Mouse (Mus musculus) brain, adult 10 weeks (tissue): ENCODE results near the gene Ifi27. TPM values are rescaled to one million over a fixed set of nuclear protein-coding genes. Genes with fewer than 3 reads are reported as not detected.

Experiments
- polyA plus RNA-seq: library from polyadenylated mRNA; stranded (reverse); fragments of 350-450 nt; fragmentation: Illumina TruSeq; extraction: RNeasy Lipid Tissue Mini Kit (QIAGEN cat#74804); gene quantifications from one replicate; pipeline ENCODE4 v1.2.3, GENCODE M21; 2015; ENCODE audit warnings: low read depth, low replicate concordance

The Ifi27 gene
- polyA plus RNA-seq: 71.0 TPM

GRCm38 (mm10) chr12:103433986-103434731 is at the start of gene Ifi27:
TSS of gene Ifi27 (plus strand) at chr12:103434211.

DNA sequence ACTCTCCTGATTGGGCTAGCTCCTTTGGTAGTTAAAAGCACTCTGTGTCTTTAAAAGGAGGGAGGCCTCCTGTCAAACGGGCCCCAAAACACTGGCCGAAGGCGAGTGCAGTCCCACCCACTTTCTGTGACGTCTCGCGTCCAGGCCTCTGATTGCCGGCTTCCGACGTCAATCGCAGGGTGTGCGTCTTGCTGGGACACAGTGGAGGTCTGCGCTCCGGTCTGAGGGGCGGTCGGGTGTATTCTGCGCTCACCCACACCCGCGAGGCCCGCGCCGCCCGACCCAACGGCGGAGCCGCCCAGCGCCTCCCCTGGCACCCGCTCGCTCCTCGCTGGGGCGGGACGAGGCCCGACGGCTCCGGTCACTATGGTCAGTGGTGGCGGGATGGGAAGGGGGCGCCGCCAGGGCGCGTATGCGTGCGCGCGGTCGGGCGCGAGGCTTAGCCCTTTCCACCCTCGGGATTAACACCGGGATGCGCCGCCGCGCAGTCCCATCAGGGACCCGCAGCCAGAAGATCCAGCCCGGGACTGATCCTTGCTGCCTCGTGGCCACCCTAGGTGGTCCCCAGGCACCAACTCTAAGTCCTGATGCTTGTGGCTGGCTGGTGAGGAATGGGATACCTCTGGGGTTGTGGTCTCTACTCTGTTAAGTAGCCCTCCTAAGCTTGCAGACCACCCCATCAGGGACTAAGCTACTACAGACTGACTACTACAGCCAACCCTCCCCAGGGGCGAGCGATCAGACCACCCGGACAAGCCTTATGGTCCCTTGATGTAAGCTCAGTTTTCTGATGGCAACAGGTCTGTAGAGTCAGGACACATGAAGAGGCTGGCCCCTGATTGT is 45.3 kb upstream of the Ifi27 start, which contains the start of gene Otub2:
Otub2 (plus strand) TSS at position 178 of the 843 bp plus-strand sequence.

GRCm38 (mm10) chr12:103407720-103408119 is 26.3 kb upstream of the Ifi27 start, which contains the start of gene 9330161L09Rik:
TSS of gene 9330161L09Rik (minus strand) at chr12:103407820.

GRCm38 (mm10) chr12:103425729-103426470 is 8.1 kb upstream of the Ifi27 start, which contains the start of gene Ddx24:
TSS of gene Ddx24 (minus strand) at chr12:103425830.

GRCm38 (mm10) chr12:103443524-103443923 is 9.5 kb downstream of the Ifi27 start, which contains the start of gene Ifi27l2a:
TSS of gene Ifi27l2a (minus strand) at chr12:103443680.

DNA sequence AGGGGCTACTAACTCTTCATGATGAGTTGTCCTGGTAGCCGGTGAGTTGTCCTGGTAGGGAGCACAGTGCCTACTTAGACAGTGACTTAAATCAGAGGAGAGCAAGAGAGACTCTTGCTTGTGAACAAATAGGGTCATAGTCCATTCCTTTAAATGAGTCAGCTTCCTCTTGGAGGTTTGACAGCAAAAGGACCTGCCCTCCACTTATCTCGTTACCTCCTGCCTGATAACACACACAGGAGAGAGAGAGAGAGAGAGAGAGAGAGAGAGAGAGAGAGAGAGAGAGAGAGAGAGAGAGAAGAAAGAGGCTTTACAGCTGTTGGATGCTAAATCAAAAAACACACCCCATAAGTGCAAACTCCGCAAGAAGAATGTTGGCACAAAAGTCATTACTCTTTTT is 23.1 kb downstream of the Ifi27 start, which contains the start of gene Ifi27l2b:
Ifi27l2b (minus strand) TSS at position 84 of the 400 bp plus-strand sequence.

Other genes with a start within 250 kb of the Ifi27 start
- 7.5 TPM for gene Prima1, start 192.1 kb upstream of the Ifi27 start, polyA plus RNA-seq
- gene Fam181a, start 123.2 kb upstream of the Ifi27 start, polyA plus RNA-seq: 2.3 TPM
- 2.4 TPM for gene Asb2, start 78.2 kb upstream of the Ifi27 start, polyA plus RNA-seq
- 37.9 TPM for gene Otub2, start 45.5 kb upstream of the Ifi27 start, polyA plus RNA-seq
- gene 9330161L09Rik, start 26.4 kb upstream of the Ifi27 start, polyA plus RNA-seq: 0.98 TPM
- gene Ddx24, start 8.4 kb upstream of the Ifi27 start, polyA plus RNA-seq: 147 TPM
- gene Ifi27l2a, start 9.5 kb downstream of the Ifi27 start, polyA plus RNA-seq: 4.8 TPM
- gene Ifi27l2b, start 23.0 kb downstream of the Ifi27 start, polyA plus RNA-seq: not detected
- gene Ppp4r4, start 98.1 kb downstream of the Ifi27 start, polyA plus RNA-seq: 26.3 TPM
- not detected for gene Serpina10, start 197.2 kb downstream of the Ifi27 start, polyA plus RNA-seq
- not detected for gene Serpina6, start 223.0 kb downstream of the Ifi27 start, polyA plus RNA-seq
- gene Serpina16, start 241.9 kb downstream of the Ifi27 start, polyA plus RNA-seq: not detected